Mouse (Mus musculus): ENCODE measurements at regions not wholly inside any gene's neighbourhood (a gene's known extent, or its start where the extent isn't known, plus 50 kb on each side); places are given as distances from the start of the nearest gene placed in this dataset.
"Not testable (repeated sequence)": the region's sequence is repeated elsewhere in the genome, so short reads cannot be mapped to it uniquely, and the experiment has no call there.

DNA sequence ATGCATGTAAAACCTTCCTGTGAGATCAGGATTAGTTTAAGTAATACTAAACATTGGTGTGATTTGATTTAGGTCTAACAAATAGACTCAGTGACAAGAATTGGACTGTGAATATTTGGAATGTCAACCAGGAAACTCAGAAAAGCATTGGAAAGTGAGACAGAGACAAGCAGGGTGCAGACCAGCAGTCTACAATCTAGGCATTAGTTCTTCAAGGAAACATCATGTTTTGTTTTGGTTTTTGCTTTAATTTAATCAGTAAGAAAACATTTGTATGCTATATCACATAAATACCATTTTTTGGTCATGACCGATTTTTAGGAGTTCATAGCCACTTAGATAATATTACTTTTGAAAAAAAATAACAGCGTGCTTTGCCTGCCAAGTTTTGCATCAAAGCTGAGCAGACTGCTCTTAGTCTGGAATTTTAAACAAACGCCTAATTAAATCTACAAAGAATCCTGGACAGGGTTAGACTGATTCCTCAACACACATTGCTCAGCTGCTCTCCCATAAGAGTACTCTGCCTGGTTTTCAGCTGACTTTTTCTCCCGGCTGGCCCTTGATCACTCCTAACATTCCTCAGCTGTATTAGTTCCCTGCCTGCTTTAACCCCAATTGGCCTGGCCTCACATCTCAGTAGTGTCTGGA, 396.5 kb upstream of the Kcnh7 start:
- DNase-seq (ENCODE audit: low spot score in 2 of 2), result no peak

DNA sequence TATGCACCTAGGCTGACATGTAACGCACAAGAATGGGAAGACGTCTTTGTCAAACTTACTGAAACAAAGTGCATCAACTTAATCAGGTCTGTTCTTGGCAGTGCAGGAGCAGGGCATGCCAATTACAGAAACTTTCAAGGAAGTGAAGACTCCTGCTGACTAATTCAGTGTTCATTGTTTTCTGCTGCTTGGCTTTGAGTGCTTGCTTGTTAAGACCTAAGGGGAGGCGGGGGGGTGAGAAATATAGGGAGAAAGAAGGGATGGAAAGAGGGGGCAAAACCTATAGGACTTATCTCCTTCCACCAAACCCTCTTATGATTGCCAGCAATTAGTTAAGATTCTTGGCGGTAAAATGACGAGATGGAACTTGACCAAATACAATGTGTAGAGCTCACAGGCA, 391.1 kb upstream of the Kcnh7 start:
- no peak for DNase-seq (ENCODE audit: low spot score in 2 of 2)

DNA sequence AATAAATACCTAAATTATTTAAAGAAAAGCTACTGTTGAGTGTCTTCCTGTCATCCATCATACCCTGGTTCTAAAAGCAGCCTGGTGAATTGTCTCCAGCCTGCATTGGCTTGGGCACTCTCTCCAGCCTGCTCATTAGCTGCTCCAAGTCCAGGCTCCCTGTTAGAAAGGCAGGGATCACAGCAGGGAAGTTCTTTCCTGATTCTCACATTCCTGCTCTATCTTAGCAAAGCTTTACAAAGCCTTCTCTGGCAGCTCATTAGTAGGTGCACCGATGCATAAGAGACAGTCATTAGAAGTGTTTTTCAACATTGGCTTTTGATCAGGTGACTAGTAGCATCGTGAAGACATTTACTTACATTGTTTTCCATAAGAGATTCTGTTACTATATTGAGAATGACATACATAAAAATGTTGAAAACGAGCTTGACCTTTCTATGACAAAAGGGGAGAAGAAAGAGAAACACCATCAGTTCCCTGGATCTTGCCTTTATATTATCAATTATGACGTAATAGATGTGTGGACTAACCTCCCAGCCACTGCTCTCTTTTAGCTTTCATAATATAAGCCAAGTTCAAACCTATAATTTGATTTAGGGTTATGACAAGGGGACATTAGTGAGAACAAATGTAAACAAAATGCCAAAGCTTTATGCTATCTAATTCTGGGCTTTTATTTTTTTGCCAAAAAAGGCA, 390.1 kb upstream of the Kcnh7 start:
- no peak for DNase-seq (ENCODE audit: low spot score in 2 of 2)

GRCm38 (mm10) chr2:63573015-63573807, 389.1 kb upstream of the Kcnh7 start:
- no peak for DNase-seq (ENCODE audit: low spot score in 2 of 2)

- DNase-seq (ENCODE audit: low spot score in 2 of 2), result no peak
These were observed 372.9 kb upstream of the Kcnh7 start for GRCm38 (mm10) chr2:63556858-63557419.

DNA sequence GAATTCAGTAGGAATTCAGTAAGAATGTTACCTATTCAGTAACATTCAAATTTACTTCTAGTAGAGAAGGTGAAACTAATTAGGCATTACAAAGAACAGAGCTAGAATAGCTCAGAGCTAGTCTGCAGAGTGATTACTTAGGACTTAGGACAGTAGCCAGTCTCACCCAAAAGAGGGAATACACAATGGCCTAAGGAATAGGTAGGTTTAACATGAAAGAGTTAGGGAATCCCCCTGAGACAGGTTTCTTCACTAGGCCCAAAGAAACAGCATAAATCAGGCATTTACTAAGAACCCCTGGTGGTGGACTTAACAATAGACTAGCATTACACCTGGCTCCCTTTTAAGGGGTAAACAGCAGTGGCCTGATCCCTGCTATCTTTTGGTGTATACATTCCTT, 357.7 kb upstream of the Kcnh7 start:
- not testable (repeated sequence) for DNase-seq (ENCODE audit: low spot score in 2 of 2)

DNA sequence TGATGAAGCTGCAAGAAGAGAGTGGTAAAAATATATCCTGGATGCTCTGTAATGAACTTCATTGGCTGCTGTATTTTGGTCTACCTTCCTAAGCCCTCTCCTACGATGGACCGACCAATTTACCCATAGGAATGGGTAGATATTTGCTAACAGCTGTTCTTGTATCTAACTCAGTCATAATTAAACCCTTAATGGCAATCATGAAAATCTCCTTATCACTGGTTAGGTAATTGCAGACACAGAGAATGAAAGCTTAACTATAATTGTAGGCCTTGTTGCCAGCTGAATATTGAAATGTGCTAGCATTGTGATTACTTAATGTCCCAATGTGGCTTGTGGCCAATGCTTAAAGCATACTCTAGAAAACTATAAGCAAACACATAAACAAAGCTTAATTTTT, 334.4 kb upstream of the Kcnh7 start:
- no peak for DNase-seq (ENCODE audit: low spot score in 2 of 2)

DNA sequence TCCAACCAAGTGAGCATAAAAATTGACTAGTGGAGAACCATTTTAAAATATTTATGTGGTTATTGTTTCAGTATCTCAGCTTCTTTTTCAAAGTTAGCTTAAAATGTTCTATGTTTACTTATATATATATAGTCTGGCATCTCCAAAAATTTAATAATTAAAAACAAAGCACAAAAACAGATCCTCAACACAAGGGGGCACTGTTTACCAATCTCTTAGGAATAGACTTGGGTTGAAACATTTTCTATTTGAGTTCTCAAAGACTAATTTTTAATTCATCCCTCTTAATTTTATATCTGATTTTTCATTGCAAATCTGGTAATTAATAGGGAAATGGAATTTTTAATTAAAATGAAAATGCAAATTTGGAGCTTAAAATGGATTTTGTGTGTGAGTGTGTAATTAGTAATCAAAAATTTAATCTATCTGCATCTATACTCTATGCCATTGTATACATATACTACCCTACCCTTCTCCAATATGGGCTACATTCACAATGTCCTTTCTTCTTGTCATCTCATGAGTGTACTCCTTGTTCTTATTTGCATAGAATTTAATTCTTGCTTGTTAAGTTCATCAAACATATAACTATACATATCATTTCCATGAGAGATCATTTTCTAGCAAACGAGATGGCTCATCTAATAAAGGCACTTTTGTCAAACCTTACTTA, 329.6 kb upstream of the Kcnh7 start:
- DNase-seq (ENCODE audit: low spot score in 2 of 2), result no peak

DNA sequence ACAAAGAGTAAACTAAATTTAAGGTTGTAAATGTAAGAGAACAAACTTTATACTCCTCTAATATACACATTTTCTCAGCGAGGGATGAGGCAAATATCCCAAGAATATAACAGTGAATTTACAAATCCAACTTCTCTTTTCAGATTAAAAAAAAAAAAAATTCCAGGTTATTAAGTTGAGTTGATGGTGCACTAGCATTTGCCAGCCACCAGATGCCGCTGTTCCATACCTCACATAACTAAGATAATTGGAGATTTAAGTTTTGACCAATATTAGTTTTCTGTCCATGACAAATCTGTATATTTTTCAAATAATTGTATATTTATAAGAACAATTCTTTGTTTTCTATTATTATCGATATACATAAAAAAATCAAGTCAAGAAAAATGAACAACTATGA, 319.9 kb upstream of the Kcnh7 start:
- no peak for DNase-seq (ENCODE audit: low spot score in 2 of 2)

GRCm38 (mm10) chr2:63476411-63476810, 292.3 kb upstream of the Kcnh7 start:
- no peak for DNase-seq (ENCODE audit: low spot score in 2 of 2)

DNA sequence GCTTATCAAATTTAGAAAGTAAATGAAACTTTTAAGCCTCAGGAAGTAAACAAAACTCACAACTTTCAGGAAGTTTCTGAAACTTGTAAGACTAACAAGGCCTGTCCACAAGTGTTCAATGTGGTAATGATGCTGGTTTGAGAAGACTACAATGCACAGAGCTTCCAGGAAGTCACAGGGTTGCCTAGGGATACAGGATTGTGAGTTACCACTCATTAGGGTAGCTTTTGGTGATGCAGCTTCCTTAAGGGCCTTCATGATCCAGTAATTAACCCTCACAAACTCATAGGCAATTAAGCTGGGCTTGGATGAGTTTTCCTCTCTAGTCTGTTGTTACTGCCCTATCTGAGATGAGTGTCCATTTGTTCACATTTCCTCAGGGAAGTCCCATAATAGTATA, 291.2 kb upstream of the Kcnh7 start:
- DNase-seq (ENCODE audit: low spot score in 2 of 2), result no peak

DNA sequence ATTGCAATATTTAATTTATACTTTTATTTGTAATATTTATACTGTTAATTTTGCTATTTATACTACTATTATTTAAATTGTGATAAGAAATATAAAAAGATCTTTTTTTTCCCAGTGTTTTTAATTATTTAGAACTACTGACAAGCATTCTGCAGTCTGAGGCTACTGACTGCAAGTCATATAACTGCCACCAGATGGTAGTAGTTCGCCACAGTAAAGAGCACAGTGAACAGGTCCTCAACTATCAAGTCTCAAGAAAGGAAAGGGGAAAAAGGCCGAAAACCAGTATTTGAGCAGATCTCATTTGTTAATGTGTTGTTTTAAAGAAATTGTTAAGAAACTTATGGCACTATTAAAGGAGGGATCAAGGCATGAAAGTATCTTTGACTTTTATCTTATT, 289.6 kb upstream of the Kcnh7 start:
- peak; percentile 17 to 47 for DNase-seq (ENCODE audit: low spot score in 2 of 2)

DNA sequence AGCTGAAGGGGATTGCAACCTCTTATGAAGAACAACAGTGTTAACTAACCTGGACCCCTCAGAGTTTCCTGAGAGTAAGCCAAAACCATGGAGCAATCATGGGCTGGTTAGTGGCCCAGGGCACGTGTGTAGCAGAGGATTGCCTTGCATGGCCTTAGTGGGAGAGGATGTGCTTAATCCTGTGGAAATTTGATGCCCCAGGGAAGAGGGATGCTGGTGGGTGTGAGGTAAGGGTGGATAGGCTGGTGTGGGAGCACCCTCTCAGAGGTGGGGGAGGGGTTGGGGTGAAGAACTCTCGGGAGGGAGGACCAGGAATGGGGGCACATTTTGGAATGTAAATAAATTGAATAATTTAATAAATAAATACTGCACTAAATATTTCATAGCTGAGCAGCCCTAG, 288.2 kb upstream of the Kcnh7 start:
- DNase-seq (ENCODE audit: low spot score in 2 of 2), result no peak

- no peak for DNase-seq (ENCODE audit: low spot score in 2 of 2)
These were observed 275.0 kb upstream of the Kcnh7 start for GRCm38 (mm10) chr2:63459112-63459511.

DNA sequence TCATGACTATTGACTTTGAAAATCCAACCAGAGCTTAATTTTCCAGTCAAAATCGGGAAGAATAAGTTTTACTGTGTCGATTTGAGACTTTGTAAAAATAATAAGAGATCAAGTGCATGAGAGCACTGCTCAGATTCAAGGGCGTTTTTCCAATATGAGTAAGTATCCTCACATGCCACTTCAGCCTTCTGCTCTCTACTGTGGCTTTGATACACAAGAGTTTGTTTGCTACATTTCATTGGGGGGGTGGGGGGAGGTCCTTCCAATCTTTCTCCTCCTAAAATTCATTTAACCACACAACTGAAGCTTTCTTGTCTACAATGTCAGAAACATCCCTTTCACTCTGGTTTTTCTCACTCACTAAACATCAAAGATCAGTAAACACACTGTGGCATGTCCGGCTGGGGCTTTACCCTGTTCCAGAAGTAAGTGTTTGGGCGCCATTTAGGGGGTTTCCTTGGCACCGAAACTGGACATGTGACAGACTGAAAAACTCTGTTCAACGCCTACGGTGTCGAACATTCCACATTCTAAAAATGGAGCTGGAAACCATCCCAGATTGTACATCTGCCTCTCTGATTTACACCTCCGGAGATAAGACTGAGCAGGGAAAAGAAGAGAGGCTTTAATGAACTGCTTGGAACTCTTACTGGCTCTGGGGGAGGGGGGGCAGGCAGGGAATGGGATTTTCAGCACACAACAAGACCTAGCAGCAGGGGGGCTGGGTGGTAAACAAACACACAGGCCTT, 270.4 kb upstream of the Kcnh7 start:
- DNase-seq (ENCODE audit: low spot score in 2 of 2), result peak in 1 of 2 experiments; percentile 32

DNA sequence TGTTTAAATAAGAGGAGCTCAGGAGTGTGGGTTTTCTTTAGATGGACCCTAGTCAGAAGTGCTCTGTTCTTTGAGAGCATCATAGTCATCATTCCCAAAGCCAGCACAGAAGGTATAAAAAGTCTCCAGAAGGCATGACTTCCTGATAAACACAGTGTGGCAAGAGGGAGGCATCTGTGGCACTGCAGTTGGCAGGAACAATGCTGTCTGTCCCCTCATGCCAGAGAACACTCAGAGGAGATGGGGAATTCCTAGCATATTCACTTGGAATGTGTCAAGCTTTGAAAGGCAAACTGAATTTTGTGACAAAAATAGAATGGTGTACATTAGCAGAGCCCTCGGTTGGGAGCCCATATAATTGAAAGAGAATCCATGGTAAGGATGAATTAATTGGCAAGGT, 268.8 kb upstream of the Kcnh7 start:
- DNase-seq (ENCODE audit: low spot score in 2 of 2), result no peak

DNA sequence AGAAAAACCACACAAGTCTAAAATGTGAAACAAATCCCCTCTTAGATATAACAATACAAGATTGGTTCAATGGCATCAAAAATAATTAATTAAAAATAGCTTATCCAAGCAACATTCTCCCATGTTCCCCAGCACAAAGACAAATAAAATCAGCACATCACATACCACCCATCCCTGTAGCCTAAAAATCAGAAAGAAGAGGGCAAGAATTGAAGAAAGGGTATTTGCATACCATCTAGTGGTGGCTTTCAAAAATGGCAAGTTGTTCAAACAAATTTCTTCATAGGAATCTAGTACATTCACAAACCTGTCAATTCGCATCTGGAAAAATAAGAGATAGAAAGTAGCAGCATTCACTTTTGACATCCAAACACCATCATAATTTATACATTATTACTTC, 268.1 kb upstream of the Kcnh7 start:
- DNase-seq (ENCODE audit: low spot score in 2 of 2), result no peak

DNA sequence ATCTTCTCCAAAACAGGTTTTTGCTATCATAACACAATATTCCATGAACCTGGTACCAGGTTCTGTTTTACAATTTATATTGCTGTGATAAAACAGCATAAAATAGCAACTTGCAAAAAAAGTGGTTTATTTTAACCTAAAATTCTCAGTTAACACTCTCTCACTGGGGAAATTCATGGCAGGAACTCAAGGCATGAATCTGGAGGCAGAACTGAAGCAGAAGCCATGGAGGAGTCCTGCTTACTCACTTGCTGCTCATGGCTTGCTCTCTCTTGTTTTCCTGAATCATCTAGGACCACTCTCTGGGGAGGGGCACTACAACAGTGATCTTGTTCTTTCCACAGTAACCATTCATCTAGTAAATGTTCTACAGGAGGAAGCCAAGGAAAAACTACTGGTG, 250.2 kb upstream of the Kcnh7 start:
- no peak for DNase-seq (ENCODE audit: low spot score in 2 of 2)

- no peak for DNase-seq (ENCODE audit: low spot score in 2 of 2)
These were observed 221.3 kb upstream of the Kcnh7 start for GRCm38 (mm10) chr2:63405405-63405804.
